Mouse (Mus musculus) adrenal gland, adult 18-20 months (tissue): Measurements from ENCODE around the gene Akr1d1. TPM values are rescaled to one million over a fixed set of nuclear protein-coding genes. Genes with fewer than 3 reads are reported as not detected.

Experiments
- DNase-seq, 2 experiments: peaks; one replicate each; pipeline ENCODE4 v3.0.0; 2021 to 2022; ENCODE audit warnings: low spot score in 2 of 2
- total RNA-seq, 2 experiments: library from RNA; stranded (reverse); gene quantifications; 1 replicate in 1 of 2; 2 replicates in 1 of 2; pipeline ENCODE4 v1.2.3; 2021

The Akr1d1 gene
- total RNA-seq, 2 experiments from 2014 or later: 0.54 to 2,390 TPM

DNA sequence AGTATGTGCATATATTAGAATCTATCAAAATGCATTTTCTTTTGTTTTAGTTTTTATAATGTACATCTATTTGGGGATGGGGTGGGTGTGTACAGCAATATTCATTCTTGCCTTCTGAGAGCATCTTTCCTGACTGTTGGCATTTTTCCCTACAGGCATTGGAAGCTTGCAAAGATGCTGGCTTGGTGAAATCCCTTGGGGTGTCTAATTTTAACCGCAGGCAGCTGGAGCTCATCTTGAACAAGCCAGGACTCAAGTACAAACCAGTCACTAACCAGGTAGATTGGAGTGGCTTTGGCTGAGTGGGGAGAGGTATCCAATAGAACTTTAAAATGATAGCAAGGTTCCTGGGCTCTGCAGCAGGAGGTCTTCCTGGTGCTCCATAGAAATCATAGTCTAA lies 24.4 kb downstream of the Akr1d1 start:
- no peak for DNase-seq

DNA sequence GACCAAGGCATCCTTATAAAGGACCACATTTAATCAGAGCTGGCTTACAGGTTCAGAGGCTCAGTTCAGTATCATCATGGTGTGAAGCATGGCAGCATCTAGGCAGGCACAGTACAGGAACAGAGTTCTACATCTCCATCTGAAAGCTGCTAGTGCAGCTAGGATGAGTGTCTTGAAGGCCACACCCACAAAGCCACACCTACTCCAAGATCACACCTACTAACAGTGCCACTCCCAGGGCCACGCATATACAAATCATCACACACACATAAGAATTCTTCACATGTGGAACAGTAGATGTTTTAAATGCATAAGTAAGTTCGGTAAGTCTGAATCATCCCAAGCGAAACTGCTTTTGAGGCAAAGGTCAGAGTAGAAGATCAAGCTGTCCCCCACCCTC lies 33.9 kb downstream of the Akr1d1 start:
- no peak for DNase-seq

DNA sequence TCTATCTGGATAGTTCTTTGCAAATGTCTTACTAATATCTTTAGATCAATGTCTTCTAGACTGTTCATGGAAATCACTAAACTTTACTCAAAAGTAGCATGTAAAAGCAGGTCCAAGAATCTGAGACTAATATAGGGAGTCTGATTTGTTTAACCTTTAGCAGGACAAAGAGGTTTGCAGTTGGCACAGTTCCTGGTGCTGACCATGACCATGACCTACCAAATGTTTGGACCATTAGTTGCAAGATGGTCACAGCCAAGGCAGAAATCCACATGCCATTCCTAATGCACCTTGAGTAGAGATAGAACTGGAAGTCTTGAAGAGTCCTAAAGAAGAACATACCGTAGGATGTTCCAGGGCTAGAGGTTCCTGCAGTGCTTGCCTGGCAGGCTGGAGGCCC lies 37.4 kb downstream of the Akr1d1 start:
- DNase-seq: peak in 1 of 2 experiments; percentile 31

DNA sequence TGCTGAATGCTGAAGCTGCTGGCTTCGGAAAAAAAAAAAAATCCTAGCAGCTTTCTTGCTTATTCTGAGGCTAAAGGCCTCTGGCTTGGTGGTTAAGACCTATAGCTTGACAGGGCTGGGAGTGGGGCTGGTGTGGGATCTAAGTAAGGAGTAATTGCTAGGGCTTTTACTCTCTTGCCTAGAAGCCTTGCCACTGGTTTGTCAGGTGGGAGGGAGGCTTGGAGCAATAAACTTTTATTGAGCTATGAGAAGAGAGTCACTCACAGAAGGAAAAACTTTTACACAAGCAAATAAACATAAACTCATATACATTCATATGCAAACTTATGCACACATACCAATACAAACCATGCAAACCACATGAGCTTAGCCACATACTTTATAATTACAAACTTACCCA lies 42.0 kb downstream of the Akr1d1 start:
- DNase-seq: no peak

DNA sequence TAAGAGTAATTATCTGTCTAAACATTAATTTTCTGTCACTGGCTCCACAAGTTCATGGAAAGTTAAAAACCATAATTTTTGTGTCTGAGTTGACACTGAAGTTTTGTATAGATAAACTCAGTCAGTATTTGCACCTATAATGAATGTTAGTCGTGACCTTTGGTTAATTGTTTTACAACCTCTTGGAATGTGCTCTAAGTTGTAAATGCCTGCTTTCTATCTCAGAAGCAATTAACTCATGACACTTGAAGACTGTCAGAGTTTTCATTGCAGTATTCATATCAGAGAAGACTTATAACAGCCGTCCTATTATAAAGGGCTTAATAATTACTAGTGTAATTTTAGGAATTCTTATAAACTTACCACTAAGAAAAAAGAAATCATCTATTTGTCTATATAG lies 43.0 kb downstream of the Akr1d1 start:
- DNase-seq: no peak

DNA sequence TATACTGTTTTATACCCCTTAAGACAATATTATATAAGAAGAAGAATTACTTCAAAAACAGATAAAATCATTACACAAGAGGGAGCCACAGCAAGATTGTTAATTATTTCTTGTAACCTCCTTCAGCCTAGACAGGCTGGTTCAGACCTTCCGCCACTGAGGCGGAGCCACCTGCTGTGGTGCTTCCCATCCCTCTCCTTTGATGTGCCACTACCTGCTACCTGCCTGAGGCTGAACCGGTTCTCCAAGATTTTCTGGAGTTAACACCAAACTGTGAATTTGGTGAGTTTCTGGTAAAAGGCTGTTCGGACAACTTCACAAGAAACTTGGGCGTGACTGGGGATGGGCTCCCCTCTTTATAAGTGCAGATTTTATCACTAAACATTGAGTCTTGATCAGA lies 50.5 kb downstream of the Akr1d1 start:
- DNase-seq: no peak

DNA sequence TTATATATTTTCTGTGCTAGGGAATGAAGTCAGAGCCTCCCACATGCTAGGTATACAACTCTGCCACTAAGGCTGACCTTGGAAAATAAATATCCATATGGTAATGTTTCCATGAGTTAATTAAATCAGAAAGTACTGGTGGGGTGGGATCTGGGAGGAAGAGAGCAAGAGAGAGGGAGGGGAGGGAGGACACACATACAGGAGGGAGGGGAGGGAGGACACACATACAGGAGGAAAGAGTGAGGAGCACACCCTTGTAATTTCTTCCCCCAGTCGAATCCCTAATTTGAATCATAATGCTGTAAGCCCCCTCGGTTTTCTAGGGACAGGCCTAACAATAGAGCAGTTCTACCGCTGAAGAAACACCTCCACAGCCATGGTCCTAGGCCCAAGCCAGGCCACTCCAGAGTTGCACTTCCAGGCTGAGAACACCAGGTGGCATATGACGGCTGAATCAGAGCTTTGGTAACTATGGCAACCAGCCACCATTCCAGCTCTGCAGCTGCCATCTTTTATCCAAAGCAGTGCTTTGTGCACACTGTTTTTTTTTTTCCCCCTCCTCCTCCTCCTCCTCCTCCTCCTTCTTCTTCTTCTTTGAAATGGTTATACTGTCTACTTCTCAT lies 59.5 kb downstream of the Akr1d1 start:
- DNase-seq: peak; percentile 58 to 62

DNA sequence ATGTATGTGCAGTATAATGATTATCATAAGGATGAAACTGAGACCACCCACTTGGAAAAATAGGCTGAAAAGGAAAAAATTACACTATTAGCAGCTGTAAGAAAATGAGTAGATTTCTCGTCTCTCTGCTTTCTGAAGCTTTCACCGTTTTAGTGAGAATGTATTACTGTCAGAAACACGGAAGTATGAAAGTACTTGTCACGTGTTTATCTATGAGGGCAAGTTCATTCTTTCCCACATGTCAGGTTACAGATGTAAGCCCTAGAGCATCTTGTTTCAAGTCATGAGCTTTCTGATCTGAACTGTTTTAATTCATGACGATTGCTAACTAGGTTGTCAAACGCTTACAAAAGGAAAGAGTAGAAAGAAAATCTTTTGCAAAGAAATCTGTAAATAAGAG lies 60.8 kb downstream of the Akr1d1 start:
- no peak for DNase-seq

DNA sequence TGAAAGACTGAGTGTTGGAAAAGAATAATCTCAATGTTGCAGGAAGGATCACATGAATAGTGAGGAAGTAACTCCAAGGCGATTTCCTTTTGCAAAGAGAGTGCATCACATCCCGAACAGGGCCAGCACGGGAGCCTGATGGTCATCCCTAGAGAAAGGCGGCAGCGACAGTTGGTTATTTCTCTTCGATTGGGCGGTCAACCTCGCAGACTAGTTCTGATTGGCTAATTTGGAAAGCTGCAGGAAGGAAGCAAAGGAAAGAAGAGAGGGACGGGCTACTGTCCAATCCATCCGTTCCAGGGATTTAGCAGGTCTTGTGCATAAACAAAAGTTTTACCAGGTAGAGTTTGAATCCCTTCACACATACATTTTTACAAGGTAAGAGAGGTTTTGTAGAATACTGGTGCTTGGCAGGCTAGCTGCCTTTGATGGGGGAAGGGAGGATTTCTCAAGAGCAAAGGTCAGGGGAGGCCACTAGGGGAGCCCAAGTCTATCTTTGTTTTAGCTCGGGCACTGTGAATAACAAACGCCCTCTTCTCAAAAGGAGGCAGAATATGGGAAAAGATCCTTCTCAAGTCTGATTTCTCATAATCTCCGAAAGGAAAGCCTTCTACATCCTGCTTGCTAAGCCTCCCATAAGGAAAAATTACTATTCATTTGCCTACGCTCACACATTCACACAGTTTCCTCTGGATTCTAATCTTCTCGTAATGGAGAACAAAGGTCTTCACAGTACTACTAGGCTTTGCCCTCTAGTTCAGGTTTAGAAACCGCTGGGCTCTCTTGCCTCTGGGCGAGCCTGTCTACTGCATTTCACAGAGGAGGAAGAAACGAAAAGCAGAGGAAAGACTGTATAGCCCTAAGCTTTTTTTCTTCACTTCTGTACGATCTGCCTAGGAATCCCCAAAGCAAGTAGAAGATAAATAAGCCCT lies 62.4 kb downstream of the Akr1d1 start:
- no peak for DNase-seq

DNA sequence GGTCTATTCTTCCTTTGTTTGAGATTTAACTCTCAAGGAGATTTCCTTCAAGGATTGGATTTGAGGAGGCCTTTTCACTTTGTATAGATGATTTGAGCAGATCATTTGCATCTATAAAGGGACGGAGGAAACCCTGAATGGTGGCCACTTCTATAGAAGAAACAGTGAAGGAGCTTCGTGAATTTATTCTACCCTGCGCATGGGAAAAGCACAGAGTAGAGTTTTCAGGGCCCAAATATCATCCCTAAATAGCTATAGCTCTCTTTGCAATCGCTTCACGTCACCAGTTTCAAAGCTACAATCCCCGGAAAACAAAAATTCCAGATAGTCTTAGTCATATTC lies 63.0 kb downstream of the Akr1d1 start:
- no peak for DNase-seq

DNA sequence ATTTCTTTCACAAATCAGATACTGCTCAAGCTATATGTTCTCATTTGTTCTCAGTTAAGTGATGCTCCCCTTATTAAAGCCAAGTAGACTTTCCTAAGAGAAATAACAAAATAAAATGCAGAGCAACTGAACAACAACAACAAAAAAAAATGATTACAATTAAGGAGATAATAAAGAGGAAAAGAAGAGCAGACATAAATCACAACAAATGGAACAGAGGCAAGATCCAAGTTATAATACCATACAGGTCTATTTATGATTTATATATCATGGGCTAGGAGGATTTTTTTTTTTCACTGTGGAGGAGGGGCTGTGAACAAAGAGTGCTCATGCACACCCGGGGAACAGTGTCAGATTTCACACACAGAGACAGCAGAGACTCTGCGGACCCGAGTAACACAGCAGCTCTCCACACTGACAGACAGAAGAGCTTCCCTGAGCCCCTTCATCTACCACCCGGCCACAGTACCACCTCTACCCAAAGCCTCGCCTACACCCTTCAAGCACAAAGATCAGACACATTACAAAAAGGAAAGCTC lies 63.6 kb downstream of the Akr1d1 start:
- DNase-seq: no peak

DNA sequence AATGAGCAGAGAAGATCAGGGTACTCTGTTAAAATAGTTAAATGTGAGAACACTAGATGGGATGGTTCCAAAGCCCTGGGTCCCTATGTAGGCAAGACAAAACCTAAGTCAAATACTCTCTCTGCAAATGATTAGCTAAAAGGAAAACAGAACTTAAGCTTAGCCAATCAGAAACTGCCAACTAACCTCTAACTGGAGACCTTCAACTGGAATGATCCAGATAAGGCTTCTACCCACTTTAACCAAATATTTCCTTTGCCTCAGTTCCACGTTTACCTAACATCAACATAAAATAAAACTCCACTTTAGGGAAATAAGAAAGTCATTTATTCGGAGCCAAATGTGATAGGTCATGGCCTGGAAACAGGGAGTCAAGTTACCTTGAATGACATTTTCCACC lies 67.1 kb downstream of the Akr1d1 start:
- no peak for DNase-seq

DNA sequence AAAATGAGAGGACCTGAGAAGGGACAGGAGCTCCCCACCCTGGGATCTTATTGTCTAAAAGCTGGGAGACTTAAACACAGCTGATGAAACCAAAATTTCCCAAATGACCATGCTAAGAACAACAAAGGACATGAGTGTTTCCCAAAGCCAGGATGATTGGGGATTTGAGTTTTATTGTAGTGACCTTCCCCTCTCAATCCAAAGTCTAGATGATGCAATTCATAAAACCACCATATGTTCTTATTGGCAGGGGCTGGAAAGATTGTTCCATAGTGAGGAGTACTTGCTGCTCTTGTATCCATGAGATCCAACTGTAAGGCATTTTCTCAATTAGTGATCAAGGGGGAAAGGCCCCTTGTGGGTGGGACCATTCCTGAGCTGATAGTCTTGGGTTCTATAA lies 68.1 kb downstream of the Akr1d1 start:
- no peak for DNase-seq

DNA sequence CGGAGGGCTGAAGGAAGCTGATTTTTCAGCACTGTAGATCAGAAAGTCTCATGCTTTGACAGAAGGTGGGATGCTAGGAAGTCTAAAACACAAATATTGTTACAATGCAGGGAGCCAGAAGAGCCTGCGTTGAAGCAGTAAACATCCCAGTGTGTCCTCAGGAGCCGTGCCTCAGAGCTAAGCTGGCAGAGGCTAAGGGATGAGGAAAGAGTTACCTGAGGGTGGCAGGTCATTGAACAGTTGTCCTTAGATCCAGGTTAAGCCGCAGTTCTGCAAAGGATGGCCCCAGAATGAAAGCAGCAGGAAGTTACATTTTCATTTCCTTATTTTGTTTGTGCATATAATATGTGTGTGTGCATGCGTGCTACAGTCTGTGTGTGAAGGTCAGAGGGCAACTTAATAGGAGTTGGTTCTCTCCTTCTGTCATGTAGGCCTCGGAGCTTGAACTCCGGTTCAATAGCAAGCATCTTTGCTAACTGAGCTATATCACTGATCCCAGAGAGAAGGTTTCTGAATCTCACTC lies 71.1 kb downstream of the Akr1d1 start:
- DNase-seq: no peak

DNA sequence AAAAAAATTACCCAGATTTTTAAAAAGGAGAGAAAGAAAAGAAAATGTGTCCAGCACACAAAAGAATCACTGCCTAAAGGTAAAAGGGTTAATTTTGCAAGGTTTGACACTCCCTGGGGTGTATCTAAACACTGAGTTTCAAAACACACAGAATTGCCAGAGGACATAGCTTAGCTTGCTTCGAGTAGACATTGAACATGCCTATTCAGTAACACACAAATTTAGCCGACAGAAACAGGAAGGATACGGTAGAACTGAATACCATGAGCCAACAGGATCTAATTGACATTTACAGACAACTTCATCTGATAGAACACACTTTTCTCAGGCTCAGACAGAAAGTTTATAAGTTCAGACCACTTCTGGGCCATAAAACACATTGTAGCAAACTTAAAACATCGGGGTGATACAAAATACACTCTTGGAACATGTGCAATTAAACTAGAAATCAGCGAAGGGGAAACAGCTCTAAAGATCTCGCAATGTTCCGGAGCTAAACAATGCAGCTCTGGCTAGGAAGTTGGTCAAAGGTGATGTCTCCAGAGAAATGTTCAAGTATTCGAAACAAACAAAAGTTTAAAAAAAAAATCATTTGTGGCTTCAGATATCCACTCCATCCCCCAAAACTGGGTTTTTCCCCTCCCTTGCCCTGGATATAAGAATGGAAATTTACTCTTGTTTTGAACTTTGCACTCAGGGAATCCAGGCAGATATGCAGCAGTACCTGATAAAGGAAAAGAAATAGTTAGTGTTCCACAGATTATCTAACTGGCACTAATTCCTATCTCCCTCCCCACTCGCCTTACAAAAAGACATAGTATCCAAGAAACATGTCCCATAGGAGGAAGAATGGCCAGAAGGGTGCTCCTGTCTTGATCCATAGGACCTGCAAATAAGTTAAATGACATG lies 73.1 kb downstream of the Akr1d1 start:
- DNase-seq: no peak

DNA sequence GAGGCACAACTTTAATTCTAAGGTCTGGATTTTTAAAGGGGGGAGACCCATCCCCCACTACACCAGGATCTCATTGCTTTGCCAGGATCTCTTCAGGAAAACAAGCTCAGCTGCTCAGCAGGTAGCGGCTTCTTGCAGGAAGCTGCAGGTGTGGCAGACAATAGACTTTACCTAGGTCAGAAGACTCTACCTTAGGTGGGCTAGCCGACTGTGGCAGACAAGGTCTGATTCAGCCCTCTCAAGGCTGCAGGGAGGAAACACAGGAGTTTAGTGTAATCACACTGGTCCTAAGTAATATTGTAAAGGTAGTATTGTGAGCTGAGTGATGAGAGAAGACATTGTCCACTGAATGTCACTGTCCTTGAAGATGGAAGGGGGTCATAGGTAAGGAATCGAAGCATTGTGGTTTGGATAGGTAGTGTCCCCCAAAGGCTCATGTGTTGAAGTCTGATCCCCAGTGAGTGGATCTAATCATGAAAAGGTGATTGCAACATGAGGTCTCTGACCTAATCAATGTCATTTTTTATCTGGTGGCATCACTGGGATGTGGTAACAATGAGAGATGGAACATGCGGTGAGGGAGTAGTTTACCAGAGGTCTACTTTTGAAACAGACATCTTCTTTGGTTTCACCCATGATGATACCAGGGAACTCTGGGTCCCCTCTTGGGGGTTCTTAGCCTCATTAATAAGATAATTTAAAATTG lies 74.4 kb downstream of the Akr1d1 start:
- DNase-seq: no peak

DNA sequence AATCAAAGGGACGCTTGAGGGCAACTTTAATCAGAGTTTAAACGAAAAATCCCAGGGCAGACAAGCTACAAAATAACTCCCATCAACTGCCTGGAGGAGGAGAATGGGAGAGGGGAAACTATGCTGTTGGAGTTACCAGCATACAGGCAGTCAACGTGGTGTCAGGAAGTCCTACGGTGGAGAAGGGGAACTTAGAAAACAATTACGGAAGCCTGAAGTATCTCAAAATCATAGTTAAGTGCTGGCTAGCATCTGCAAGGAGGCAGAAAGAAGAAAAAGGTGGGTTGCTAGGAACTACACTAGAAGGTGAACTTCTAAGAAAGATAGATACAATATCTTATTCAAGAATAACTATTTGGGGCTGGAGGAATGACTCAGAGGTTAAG lies 74.9 kb downstream of the Akr1d1 start:
- no peak for DNase-seq

DNA sequence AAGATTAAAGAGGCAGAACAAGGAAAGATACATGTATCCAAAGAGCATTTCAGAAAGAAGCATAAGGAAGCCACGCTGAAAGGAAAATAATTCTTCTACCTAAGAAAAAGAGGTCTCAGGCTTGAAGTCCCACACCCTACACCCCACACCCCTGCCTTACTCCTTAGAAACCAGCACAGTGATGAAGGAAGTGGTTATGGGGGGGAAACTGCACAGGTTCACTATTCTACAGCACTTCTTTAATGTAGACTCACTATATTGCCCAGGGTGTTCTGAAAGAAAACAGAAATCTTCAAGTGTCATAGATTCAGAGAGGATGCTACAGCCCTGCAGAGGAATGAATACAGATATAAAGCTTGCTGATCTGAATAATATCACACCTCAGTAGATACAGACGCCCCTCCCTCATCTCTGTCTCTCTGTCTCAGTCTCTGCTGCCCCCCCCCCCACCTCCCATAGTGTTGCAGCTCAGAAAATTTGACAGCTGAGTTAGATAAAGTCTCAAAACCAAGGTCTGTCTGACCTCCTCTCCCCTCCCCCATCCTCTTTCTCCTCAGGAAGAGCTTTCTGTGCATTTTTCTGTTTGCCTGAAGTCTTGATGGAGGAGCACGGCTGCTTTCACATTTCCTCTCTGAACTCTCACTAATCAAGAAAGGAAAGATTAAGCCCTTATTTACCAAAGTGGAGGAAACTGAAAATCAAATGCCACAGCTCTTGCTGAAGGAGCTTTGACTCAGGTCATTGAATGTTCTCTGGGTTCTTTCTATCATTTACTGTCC lies 77.7 kb downstream of the Akr1d1 start:
- no peak for DNase-seq

DNA sequence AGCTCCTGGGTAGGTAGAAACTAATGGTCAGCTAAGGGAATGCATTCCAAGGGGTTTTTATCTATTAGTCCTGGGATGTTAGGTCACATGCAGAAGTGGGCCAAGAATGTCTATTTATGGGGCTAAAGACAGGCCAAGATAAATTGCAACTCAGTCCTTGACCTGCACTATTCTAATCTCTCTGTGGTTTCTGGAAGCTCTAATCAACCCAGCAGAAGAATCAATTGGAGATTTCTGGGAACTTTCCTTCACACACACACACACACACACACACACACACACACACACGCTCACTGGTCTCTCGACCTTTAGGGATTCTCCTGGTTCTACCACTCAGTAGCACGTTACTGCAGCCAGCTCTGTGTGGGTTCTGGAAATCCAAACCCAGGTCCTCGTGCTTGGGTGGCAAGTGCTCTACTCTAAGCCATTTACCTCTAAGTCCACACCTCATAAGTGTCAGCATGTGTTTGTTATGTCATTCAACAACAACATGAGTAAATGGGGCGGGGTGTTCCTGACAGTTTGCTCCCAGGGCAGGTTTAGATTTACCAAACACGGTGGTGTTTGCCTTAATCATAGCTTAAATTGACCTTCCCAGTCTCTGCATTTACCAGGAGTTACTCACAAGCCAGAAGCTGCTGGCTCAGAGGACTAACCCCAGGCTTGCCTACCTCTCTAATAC lies 82.8 kb downstream of the Akr1d1 start:
- no peak for DNase-seq
